Mouse (Mus musculus) cerebellum, adult 9-10 months (tissue): ENCODE measurements around the gene 1700020D05Rik.

ENCODE experiments used
- DNase-seq: peaks from one replicate; pipeline ENCODE4 v3.0.0; 2022

1700020D05Rik gene

GRCm38 (mm10) chr19:5493301-5493721, 10.3 kb downstream of the 1700020D05Rik start:
- peak; percentile 54 for DNase-seq

- peak; percentile 47 for DNase-seq
These were observed 10.9 kb downstream of the 1700020D05Rik start for GRCm38 (mm10) chr19:5492641-5493040.

GRCm38 (mm10) chr19:5490898-5491708, 12.5 kb downstream of the 1700020D05Rik start:
- peak; percentile 84 for DNase-seq

GRCm38 (mm10) chr19:5490313-5490897, 13.2 kb downstream of the 1700020D05Rik start, which contains the start of gene Cfl1:
Gene Cfl1 (plus strand): TSS chr19:5490455.
- DNase-seq, result peak; percentile 94

- peak; percentile 68 for DNase-seq
These were observed 13.9 kb downstream of the 1700020D05Rik start for GRCm38 (mm10) chr19:5489721-5490120.

- peak; percentile 96 for DNase-seq
These were observed 14.6 kb downstream of the 1700020D05Rik start for GRCm38 (mm10) chr19:5488878-5489571.

- DNase-seq, result peak; percentile 98
These were observed 15.6 kb downstream of the 1700020D05Rik start, which contains the start of gene Mus81 for GRCm38 (mm10) chr19:5487768-5488550. Gene Mus81 (minus strand): TSS chr19:5488402.

GRCm38 (mm10) chr19:5486771-5487170, 16.8 kb downstream of the 1700020D05Rik start:
- DNase-seq, result no peak

- peak; percentile 88 for DNase-seq
These were observed 17.3 kb downstream of the 1700020D05Rik start for GRCm38 (mm10) chr19:5486286-5486685.

- peak; percentile 93 for DNase-seq
These were observed 17.8 kb downstream of the 1700020D05Rik start for GRCm38 (mm10) chr19:5485821-5486220.

GRCm38 (mm10) chr19:5485371-5485770, 18.2 kb downstream of the 1700020D05Rik start:
- no peak for DNase-seq

- DNase-seq, result peak; percentile 54
These were observed 19.1 kb downstream of the 1700020D05Rik start for GRCm38 (mm10) chr19:5484496-5484895.

- DNase-seq, result peak; percentile 63
These were observed 19.9 kb downstream of the 1700020D05Rik start for GRCm38 (mm10) chr19:5483386-5484359.

- DNase-seq, result peak; percentile 39
These were observed 22.2 kb downstream of the 1700020D05Rik start for GRCm38 (mm10) chr19:5481398-5481797.

GRCm38 (mm10) chr19:5480016-5480415, 23.6 kb downstream of the 1700020D05Rik start:
- no peak for DNase-seq

- peak; percentile 48 for DNase-seq
These were observed 25.8 kb downstream of the 1700020D05Rik start for GRCm38 (mm10) chr19:5477668-5478300.

- peak; percentile 63 for DNase-seq
These were observed 26.5 kb downstream of the 1700020D05Rik start for GRCm38 (mm10) chr19:5477004-5477667.

GRCm38 (mm10) chr19:5475069-5475714, 28.4 kb downstream of the 1700020D05Rik start:
- peak; percentile 69 for DNase-seq

- DNase-seq, result peak; percentile 58
These were observed 29.1 kb downstream of the 1700020D05Rik start for GRCm38 (mm10) chr19:5474281-5475068.
